Mouse (Mus musculus) neural tube, embryonic 10.5 days (tissue): Measurements from ENCODE around the gene Irf4.

Source experiments
- DNase-seq: peaks from one replicate; pipeline ENCODE4 v3.0.0-alpha.2; 2017; ENCODE audit warnings: low spot score; ENCODE audit errors: extremely low spot score

Irf4 gene

GRCm38 (mm10) chr13:30761151-30761631 lies 12.2 kb downstream of the Irf4 start:
- no peak for DNase-seq

- DNase-seq = no peak
Observed at GRCm38 (mm10) chr13:30762224-30762623, 13.2 kb downstream of the Irf4 start.

GRCm38 (mm10) chr13:30764014-30764740 lies 15.2 kb downstream of the Irf4 start:
- no peak for DNase-seq

- no peak for DNase-seq
Observed at GRCm38 (mm10) chr13:30765906-30766305, 16.9 kb downstream of the Irf4 start.

- DNase-seq = no peak
Observed at GRCm38 (mm10) chr13:30766636-30767476, 17.8 kb downstream of the Irf4 start.

- DNase-seq = no peak
Observed at GRCm38 (mm10) chr13:30767477-30768127, 18.6 kb downstream of the Irf4 start.

- no peak for DNase-seq
Observed at GRCm38 (mm10) chr13:30776021-30776420, 27.0 kb downstream of the Irf4 start.

GRCm38 (mm10) chr13:30777678-30778179 lies 28.7 kb downstream of the Irf4 start:
- no peak for DNase-seq

- DNase-seq = no peak
Observed at GRCm38 (mm10) chr13:30781905-30782304, 32.9 kb downstream of the Irf4 start.

- DNase-seq = no peak
Observed at GRCm38 (mm10) chr13:30782419-30782818, 33.4 kb downstream of the Irf4 start.

- DNase-seq = no peak
Observed at GRCm38 (mm10) chr13:30785423-30786040, 36.5 kb downstream of the Irf4 start.

GRCm38 (mm10) chr13:30786235-30787035 lies 37.4 kb downstream of the Irf4 start:
- DNase-seq = no peak

GRCm38 (mm10) chr13:30787036-30787320 lies 38.0 kb downstream of the Irf4 start:
- no peak for DNase-seq

GRCm38 (mm10) chr13:30787556-30787955 lies 38.5 kb downstream of the Irf4 start:
- DNase-seq = no peak

- DNase-seq = no peak
Observed at GRCm38 (mm10) chr13:30787960-30788359, 38.9 kb downstream of the Irf4 start.

GRCm38 (mm10) chr13:30788421-30788820 lies 39.4 kb downstream of the Irf4 start:
- DNase-seq = no peak

GRCm38 (mm10) chr13:30790016-30790415 lies 41.0 kb downstream of the Irf4 start:
- DNase-seq = no peak

- DNase-seq = no peak
Observed at GRCm38 (mm10) chr13:30792308-30792707, 43.3 kb downstream of the Irf4 start.

- DNase-seq = no peak
Observed at GRCm38 (mm10) chr13:30792741-30793140, 43.7 kb downstream of the Irf4 start.

- DNase-seq = no peak
Observed at GRCm38 (mm10) chr13:30793196-30793595, 44.2 kb downstream of the Irf4 start.

GRCm38 (mm10) chr13:30793616-30794015 lies 44.6 kb downstream of the Irf4 start:
- no peak for DNase-seq
